ENCODE assay signal across 9 mouse cellular contexts in genomic region chr9:37626103-37626567, GRCm38 (mm10). TPM values are rescaled to one million over a fixed set of nuclear protein-coding genes. Genes with fewer than 3 reads are reported as not detected.
DNase-seq lines count a peak whose midpoint lies in the region; ATAC-seq and TF ChIP-seq lines count a peak whose summit lies in the region.
"Had no signal": no experiment of that assay in that cellular context is flagged by ENCODE, and none has a peak within 500 bp of the region (broad histone marks: within the 10 kb centered on the region; RNA-seq: fewer than 3 reads in every experiment).

No protein-coding gene starts in this region.

- 11% methylated on average over 3 of the region's 3 CpGs for WGBS in kidney, embryonic 14.5 days
- 13% methylated on average over 3 of the region's 3 CpGs for WGBS in forebrain, embryonic 14.5 days
- 20% methylated on average over 3 of the region's 3 CpGs for WGBS in intestine, postnatal 0 days
- WGBS in midbrain, embryonic 12.5 days, result 8% methylated on average over 3 of the region's 3 CpGs

- no peak for ATAC-seq in kidney, embryonic 14.5 days (ENCODE audit: low FRiP score, low TSS enrichment)
- ATAC-seq in forebrain, embryonic 14.5 days, result peak; percentile 18
- peak; percentile 66; the same call in 1 of the 2 replicates for ATAC-seq in intestine, postnatal 0 days
- peak; percentile 71 for ATAC-seq in midbrain, embryonic 12.5 days (ENCODE audit: low FRiP score, low read depth)

- no peaks in the 10 kb centered on the region for H3K9me3 ChIP-seq in kidney, embryonic 14.5 days (ENCODE audit: control insufficient read depth, low read length)
- no peaks in the 10 kb centered on the region for H3K9me3 ChIP-seq in forebrain, embryonic 14.5 days (replicated peaks; ENCODE audit: control insufficient read depth, low read length)
- H3K9me3 ChIP-seq in intestine, postnatal 0 days (ENCODE audit: control insufficient read depth), result no peaks in the 10 kb centered on the region
- H3K9me3 ChIP-seq in midbrain, embryonic 12.5 days, result no peaks in the 10 kb centered on the region

- H3K9ac ChIP-seq in kidney, embryonic 14.5 days (ENCODE audit: low read depth, low read length), result no peak overlapping the region
- peak overlapping the region; percentile 47; the same call in 1 of the 2 replicates for H3K9ac ChIP-seq in forebrain, embryonic 14.5 days (ENCODE audit: low read length)
- H3K9ac ChIP-seq in intestine, postnatal 0 days (ENCODE audit: low read depth, low read length), result no peak overlapping the region
- no peak overlapping the region for H3K9ac ChIP-seq in midbrain, embryonic 12.5 days (replicated peaks)

- DNase-seq in kidney, adult 18-20 months, result peak; percentile 38
- peak; percentile 35 for DNase-seq in forebrain, embryonic 14.5 days (ENCODE audit: low spot score)
- DNase-seq in spleen, adult 18-20 months, result no peak
- DNase-seq in thymus, postnatal 36 days, result no peak
- no peak for DNase-seq in embryo, embryonic 10 days (ENCODE audit: low spot score)

- no peaks in the 10 kb centered on the region for H3K27me3 ChIP-seq in kidney, embryonic 14.5 days (ENCODE audit: control insufficient read depth, insufficient read depth, low read length)
- H3K27me3 ChIP-seq in forebrain, embryonic 14.5 days (replicated peaks; ENCODE audit: control insufficient read depth, insufficient read depth, low read length), result no peaks in the 10 kb centered on the region
- H3K27me3 ChIP-seq in intestine, postnatal 0 days (replicated peaks; ENCODE audit: control insufficient read depth, insufficient read depth, low read length), result no peaks in the 10 kb centered on the region
- H3K27me3 ChIP-seq in midbrain, embryonic 12.5 days, result no peaks in the 10 kb centered on the region

- H3K36me3 ChIP-seq in kidney, embryonic 14.5 days (ENCODE audit: control insufficient read depth, insufficient read depth, low read length), result no peaks in the 10 kb centered on the region
- no peaks in the 10 kb centered on the region for H3K36me3 ChIP-seq in forebrain, embryonic 14.5 days (ENCODE audit: control insufficient read depth, insufficient read depth, low read length)
- H3K36me3 ChIP-seq in intestine, postnatal 0 days (ENCODE audit: control insufficient read depth, insufficient read depth), result peaks cover 3% of the 10 kb centered on the region; the same call in 1 of the 2 replicates
- H3K36me3 ChIP-seq in midbrain, embryonic 12.5 days, result no peaks in the 10 kb centered on the region

- no peak for TF ChIP-seq CTCF in intestine, postnatal 0 days (IDR thresholded peaks at IDR 0.05; ENCODE audit: low read depth)

- no peak overlapping the region for H3K4me3 ChIP-seq in kidney, embryonic 14.5 days (ENCODE audit: low read length)
- no peak overlapping the region for H3K4me3 ChIP-seq in forebrain, embryonic 14.5 days (ENCODE audit: low read depth, low read length)
- H3K4me3 ChIP-seq in intestine, postnatal 0 days (ENCODE audit: low read depth, low read length), result no peak overlapping the region
- no peak overlapping the region for H3K4me3 ChIP-seq in midbrain, embryonic 12.5 days

- no peak overlapping the region for H3K4me2 ChIP-seq in kidney, embryonic 14.5 days (replicated peaks; ENCODE audit: low read depth, low read length)
- peak overlapping the region; percentile 42 for H3K4me2 ChIP-seq in forebrain, embryonic 14.5 days (ENCODE audit: low read length)
- H3K4me2 ChIP-seq in intestine, postnatal 0 days (replicated peaks; ENCODE audit: low read depth), result no peak overlapping the region
- H3K4me2 ChIP-seq in midbrain, embryonic 12.5 days (replicated peaks), result peak overlapping the region; percentile 29

- H3K4me1 ChIP-seq in kidney, embryonic 14.5 days (ENCODE audit: control insufficient read depth, insufficient read depth, low read length), result no peaks in the 10 kb centered on the region
- peaks cover 20% of the 10 kb centered on the region for H3K4me1 ChIP-seq in forebrain, embryonic 14.5 days (ENCODE audit: control insufficient read depth, insufficient read depth, low read length)
- H3K4me1 ChIP-seq in intestine, postnatal 0 days (replicated peaks; ENCODE audit: control insufficient read depth, insufficient read depth, low read length), result no peaks in the 10 kb centered on the region
- H3K4me1 ChIP-seq in midbrain, embryonic 12.5 days, result peaks cover 16% of the 10 kb centered on the region

- H3K27ac ChIP-seq in kidney, embryonic 14.5 days (ENCODE audit: low read depth, low read length), result no peak overlapping the region
- peak overlapping the region; percentile 89 for H3K27ac ChIP-seq in forebrain, embryonic 14.5 days (ENCODE audit: low read depth, low read length)
- no peak overlapping the region for H3K27ac ChIP-seq in intestine, postnatal 0 days (ENCODE audit: low read depth, low read length)
- peak overlapping the region; percentile 82 for H3K27ac ChIP-seq in midbrain, embryonic 12.5 days (replicated peaks)

RNA-seq across cellular contexts. Expression of gene Spa17, which starts 12.6 kb away (rescaled TPM):
- 6.7 and 8.0 TPM in 2 replicates for polyA plus RNA-seq in kidney, embryonic 14.5 days (2014; fragmentation: Nextera tagmentation; extraction: Ambion mirVana)
- 11.0 and 12.6 TPM in 2 replicates for polyA plus RNA-seq in forebrain, embryonic 14.5 days (2014; fragmentation: Nextera tagmentation; extraction: Ambion mirVana)
- 3.8 and 4.3 TPM in 2 replicates for polyA plus RNA-seq in intestine, postnatal 0 days (2015; fragmentation: Nextera tagmentation; extraction: Ambion mirVana)
- polyA plus RNA-seq in midbrain, embryonic 12.5 days (2016; fragmentation: Nextera tagmentation; extraction: Ambion mirVana), result 13.2 and 15.9 TPM in 2 replicates

RNA-seq across cellular contexts. Expression of gene Tbrg1, which starts 31.0 kb away (rescaled TPM):
- polyA plus RNA-seq in kidney, embryonic 14.5 days (2014; fragmentation: Nextera tagmentation; extraction: Ambion mirVana), result 135 and 142 TPM in 2 replicates
- polyA plus RNA-seq in forebrain, embryonic 14.5 days (2014; fragmentation: Nextera tagmentation; extraction: Ambion mirVana), result 97.4 and 98.2 TPM in 2 replicates
- polyA plus RNA-seq in intestine, postnatal 0 days (2015; fragmentation: Nextera tagmentation; extraction: Ambion mirVana), result 261 and 265 TPM in 2 replicates
- polyA plus RNA-seq in midbrain, embryonic 12.5 days (2016; fragmentation: Nextera tagmentation; extraction: Ambion mirVana), result 106 and 123 TPM in 2 replicates

RNA-seq across cellular contexts. Expression of gene Panx3, which starts 42.9 kb away (rescaled TPM):
- polyA plus RNA-seq in kidney, embryonic 14.5 days (2014; fragmentation: Nextera tagmentation; extraction: Ambion mirVana), result not detected in 2 replicates
- not detected in 2 replicates for polyA plus RNA-seq in forebrain, embryonic 14.5 days (2014; fragmentation: Nextera tagmentation; extraction: Ambion mirVana)
- polyA plus RNA-seq in intestine, postnatal 0 days (2015; fragmentation: Nextera tagmentation; extraction: Ambion mirVana), result not detected in 2 replicates
- 0.24 and 0.71 TPM in 2 replicates for polyA plus RNA-seq in midbrain, embryonic 12.5 days (2016; fragmentation: Nextera tagmentation; extraction: Ambion mirVana)
- polyA plus RNA-seq: spleen, adult 2 months had no signal

Comparison
In these comparisons a context has a peak if more than half of its experiments do, and no peak if none do; other contexts are left out.
1. DNase-seq: peak in kidney, adult 18-20 months (single experiment) and forebrain, embryonic 14.5 days (single experiment); none in spleen, adult 18-20 months (0 of 2), thymus, postnatal 36 days (0 of 2) and embryo, embryonic 10 days (single experiment).
2. H3K27ac ChIP-seq: peak in forebrain, embryonic 14.5 days (single experiment) and midbrain, embryonic 12.5 days (single experiment); none in kidney, embryonic 14.5 days (single experiment) and intestine, postnatal 0 days (single experiment).
3. H3K4me2 ChIP-seq: peak in forebrain, embryonic 14.5 days (single experiment) and midbrain, embryonic 12.5 days (single experiment); none in kidney, embryonic 14.5 days (single experiment) and intestine, postnatal 0 days (single experiment).